Comparison of ENCODE assay signal across 9 mouse cellular contexts in genomic region chr11:101130056-101130756, GRCm38 (mm10). TPM values are rescaled to one million over a fixed set of nuclear protein-coding genes. Genes with fewer than 3 reads are reported as not detected.
DNase-seq lines count a peak whose midpoint lies in the region; ATAC-seq and TF ChIP-seq lines count a peak whose summit lies in the region.
"Had no signal": no experiment of that assay in that cellular context is flagged by ENCODE, and none has a peak within 500 bp of the region (broad histone marks: within the 10 kb centered on the region; RNA-seq: fewer than 3 reads in every experiment).

No protein-coding gene starts in this region.

- no peak overlapping the region for H3ac ChIP-seq in myocyte (ENCODE audit: control insufficient read depth, insufficient read length)

- peaks cover 18% of the 10 kb centered on the region for H3K4me1 ChIP-seq in liver, embryonic 12.5 days
- peaks cover 29% of the 10 kb centered on the region for H3K4me1 ChIP-seq in heart, embryonic 13.5 days

- H3K9ac ChIP-seq in liver, embryonic 12.5 days, result no peak overlapping the region
- peak overlapping the region; percentile 5; the same call in 1 of the 2 replicates for H3K9ac ChIP-seq in heart, embryonic 13.5 days
- H3K9ac ChIP-seq: liver, embryonic 14.5 days had no signal

- H3K27me3 ChIP-seq in liver, embryonic 12.5 days (replicated peaks), result peaks cover 12% of the 10 kb centered on the region; the same call in 1 of the 2 replicates
- H3K27me3 ChIP-seq in heart, embryonic 13.5 days (replicated peaks), result no peaks in the 10 kb centered on the region
- no peaks in the 10 kb centered on the region for H3K27me3 ChIP-seq in myocyte (ENCODE audit: control insufficient read depth, insufficient read depth, insufficient read length)

- no peak for DNase-seq in liver
- DNase-seq in gastrocnemius, adult 8-10 months (ENCODE audit: low spot score in 2 of 2), result peak; percentile 82 to 92
- DNase-seq in frontal cortex, postnatal 14 days (ENCODE audit: low spot score in 2 of 2), result no peak
- DNase-seq in thymus, postnatal 4 days, result no peak
- DNase-seq: right cerebral cortex, postnatal 4 days had no signal

- 38% methylated on average over 18 of the region's 18 CpGs for WGBS in liver, embryonic 12.5 days (ENCODE audit: insufficient replicate concordance)
- WGBS in heart, embryonic 13.5 days, result 20% methylated on average over 18 of the region's 18 CpGs

- H3K9me3 ChIP-seq in liver, embryonic 12.5 days (replicated peaks), result 0 out of 2 replicates have a peak, but pooled peaks cover 5% of the 10 kb centered on the region
- no peaks in the 10 kb centered on the region for H3K9me3 ChIP-seq in heart, embryonic 13.5 days

- no peak overlapping the region for H3K4me3 ChIP-seq in liver, embryonic 12.5 days
- no peak overlapping the region for H3K4me3 ChIP-seq in heart, embryonic 13.5 days
- no peak overlapping the region for H3K4me3 ChIP-seq in myocyte

- peaks cover 21% of the 10 kb centered on the region for H3K36me3 ChIP-seq in liver, embryonic 12.5 days
- H3K36me3 ChIP-seq in heart, embryonic 13.5 days, result peaks cover 22% of the 10 kb centered on the region
- peaks cover 3% of the 10 kb centered on the region for H3K36me3 ChIP-seq in myocyte (ENCODE audit: control insufficient read depth, insufficient read depth)

- no peaks in the 10 kb centered on the region for H3K79me2 ChIP-seq in myocyte (ENCODE audit: control insufficient read depth, insufficient read depth)

- peak overlapping the region; percentile 18; the same call in 1 of the 2 replicates for H3K4me2 ChIP-seq in liver, embryonic 12.5 days
- H3K4me2 ChIP-seq in heart, embryonic 13.5 days, result peak overlapping the region; percentile 39
- peak overlapping the region; percentile 56 for H3K4me2 ChIP-seq in myocyte (ENCODE audit: low read depth)

- ATAC-seq in liver, embryonic 12.5 days, result no peak
- ATAC-seq in heart, embryonic 13.5 days (ENCODE audit: extremely low read depth, insufficient number of reproducible peaks, low FRiP score, low TSS enrichment), result peak; percentile 45; the same call in 1 of the 2 replicates

- no peak for TF ChIP-seq POLR2A in myocyte (IDR thresholded peaks at IDR 0.05; ENCODE audit: insufficient read length, low read depth)

- H3K27ac ChIP-seq in liver, embryonic 12.5 days, result no peak overlapping the region
- H3K27ac ChIP-seq in heart, embryonic 13.5 days (replicated peaks), result peak overlapping the region; percentile 83
- H3K27ac ChIP-seq: liver, embryonic 14.5 days had no signal

TF ChIP-seq in myocyte, 11 proteins besides CTCF, POLR2A, EP300 and RAD21:
- TF ChIP-seq SRF (IDR thresholded peaks at IDR 0.05; ENCODE audit: control insufficient read depth, insufficient read length, low read depth) (no peak), MYOG (IDR thresholded peaks at IDR 0.05; ENCODE audit: control insufficient read depth in 1 of 3, insufficient read depth in 1 of 3, insufficient read length in 2 of 3, low read depth in 2 of 3) (peak in 2 of 3 experiments; percentile 2 to 75), MYOD1 (IDR thresholded peaks at IDR 0.05; ENCODE audit: control insufficient read depth in 1 of 3, insufficient read length in 2 of 3, low read depth in 2 of 3) (peak in 2 of 3 experiments; percentile 38 to 76)

RNA-seq across cellular contexts. Expression of gene Tubg1, which starts 10.5 kb away (rescaled TPM):
- polyA plus RNA-seq in liver, embryonic 12.5 days (2016; fragmentation: Nextera tagmentation; extraction: Ambion mirVana), result 55.2 and 59.6 TPM in 2 replicates
- total RNA-seq in gastrocnemius, adult 8-10 months (2022), result 10 to 100 TPM; 23.2 to 27.9 (median 25.9) TPM
- polyA plus RNA-seq in heart, embryonic 13.5 days (2015; fragmentation: Nextera tagmentation; extraction: Ambion mirVana), result 77.2 and 83.0 TPM in 2 replicates
- polyA plus RNA-seq in myocyte (2012; fragmentation: generic; extraction: Trizol), result 87.5 TPM

RNA-seq across cellular contexts. Expression of gene Retreg3, which starts 10.5 kb away (rescaled TPM):
- polyA plus RNA-seq in liver, embryonic 12.5 days (2016; fragmentation: Nextera tagmentation; extraction: Ambion mirVana), result 12.7 and 13.0 TPM in 2 replicates
- 10 to 100 TPM; 28.8 to 30.4 (median 30.1) TPM for total RNA-seq in gastrocnemius, adult 8-10 months (2022)
- polyA plus RNA-seq in heart, embryonic 13.5 days (2015; fragmentation: Nextera tagmentation; extraction: Ambion mirVana), result 12.0 and 14.1 TPM in 2 replicates
- 41.2 TPM for polyA plus RNA-seq in myocyte (2012; fragmentation: generic; extraction: Trizol)

RNA-seq across cellular contexts. Expression of gene Tubg2, which starts 25.5 kb away (rescaled TPM):
- 0.57 and 0.62 TPM in 2 replicates for polyA plus RNA-seq in liver, embryonic 12.5 days (2016; fragmentation: Nextera tagmentation; extraction: Ambion mirVana)
- 1 to 10 TPM; 2.9 to 3.6 (median 3.2) TPM for total RNA-seq in gastrocnemius, adult 8-10 months (2022)
- polyA plus RNA-seq in heart, embryonic 13.5 days (2015; fragmentation: Nextera tagmentation; extraction: Ambion mirVana), result 3.1 and 4.3 TPM in 2 replicates
- 0.18 TPM for polyA plus RNA-seq in myocyte (2012; fragmentation: generic; extraction: Trizol)

RNA-seq across cellular contexts. Expression of gene Psmc3ip, which starts 35.0 kb away (rescaled TPM):
- polyA plus RNA-seq in liver, embryonic 12.5 days (2016; fragmentation: Nextera tagmentation; extraction: Ambion mirVana), result 28.2 and 28.3 TPM in 2 replicates
- 1 to 10 TPM; 1.3 to 1.5 (median 1.4) TPM for total RNA-seq in gastrocnemius, adult 8-10 months (2022)
- 21.4 and 26.6 TPM in 2 replicates for polyA plus RNA-seq in heart, embryonic 13.5 days (2015; fragmentation: Nextera tagmentation; extraction: Ambion mirVana)
- polyA plus RNA-seq in myocyte (2012; fragmentation: generic; extraction: Trizol), result 7.1 TPM

RNA-seq across cellular contexts. Expression of gene Cntnap1, which starts 40.1 kb away (rescaled TPM):
- polyA plus RNA-seq in liver, embryonic 12.5 days (2016; fragmentation: Nextera tagmentation; extraction: Ambion mirVana), result 0.17 and 0.26 TPM in 2 replicates
- total RNA-seq in gastrocnemius, adult 8-10 months (2022), result 1 to 10 TPM in 1 of 4 experiments, under 1 TPM in 3; 0.67 to 1.3 (median 0.81) TPM
- polyA plus RNA-seq in heart, embryonic 13.5 days (2015; fragmentation: Nextera tagmentation; extraction: Ambion mirVana), result 0.52 and 0.55 TPM in 2 replicates
- 1.3 TPM for polyA plus RNA-seq in myocyte (2012; fragmentation: generic; extraction: Trizol)

Comparison
In these comparisons a context has a peak if more than half of its experiments do, and no peak if none do; other contexts are left out.
1. DNase-seq: peak in gastrocnemius, adult 8-10 months (2 of 2); none in liver (single experiment), frontal cortex, postnatal 14 days (0 of 2) and thymus, postnatal 4 days (single experiment).
2. Peak in every context shown above with its lines, with median percentiles within 50 percentile points of each other: H3K4me2 ChIP-seq.